Mouse (Mus musculus) hindbrain, embryonic 10.5 days (tissue): ENCODE results near the gene Aen. TPM values are rescaled to one million over a fixed set of nuclear protein-coding genes. Genes with fewer than 3 reads are reported as not detected.

Experiments
- polyA plus RNA-seq: library from polyadenylated mRNA; unstranded; fragments of >200 nt; fragmentation: Nextera tagmentation; extraction: Ambion mirVana; gene quantifications from 2 replicates; pipeline ENCODE4 v1.2.1, GENCODE M21; 2016

Aen gene
- polyA plus RNA-seq, 1 experiment from 2014 or later, result 59.0 TPM

Other genes with a start within 250 kb of the Aen start
- gene Ntrk3, start 157.8 kb upstream of the Aen start, polyA plus RNA-seq, result 3.3 and 4.5 TPM in 2 replicates
- 85.3 and 91.7 TPM in 2 replicates for gene Mrps11, start 112.7 kb upstream of the Aen start, polyA plus RNA-seq
- 78.3 and 78.5 TPM in 2 replicates for gene Mrpl46, start 112.3 kb upstream of the Aen start, polyA plus RNA-seq
- gene Det1, start 48.6 kb upstream of the Aen start, polyA plus RNA-seq, result 20.9 and 21.2 TPM in 2 replicates
- 0.57 and 0.63 TPM in 2 replicates for gene Isg20, start 17.6 kb downstream of the Aen start, polyA plus RNA-seq
- gene Acan, start 157.6 kb downstream of the Aen start, polyA plus RNA-seq, result 0.10 and 0.12 TPM in 2 replicates
- gene Hapln3, start 235.2 kb downstream of the Aen start, polyA plus RNA-seq, result 2.3 and 2.9 TPM in 2 replicates